Mouse (Mus musculus) C2C12 (cell line): ENCODE data around the gene Blm.

Source experiments
- CEBPB ChIP-seq: IDR thresholded peaks from one replicate; pipeline ENCODE4 v1.6.1; 2011; ENCODE audit warnings: low read depth, mild to moderate bottlenecking, control low read depth, moderate library complexity
- CTCF ChIP-seq: IDR thresholded peaks from one replicate; pipeline ENCODE4 v1.5.1; 2011; ENCODE audit not compliant: control insufficient read depth, insufficient read depth, insufficient read length
- FOSL1 ChIP-seq: IDR thresholded peaks from one replicate; pipeline ENCODE4 v1.8.0; 2011; ENCODE audit warnings: mild to moderate bottlenecking, low read length; ENCODE audit not compliant: poor library complexity, insufficient read depth, severe bottlenecking
- MYOD1 ChIP-seq: IDR thresholded peaks from one replicate; pipeline ENCODE4 v1.6.1; 2011; ENCODE audit warnings: low read depth; ENCODE audit not compliant: control insufficient read depth, insufficient read length
- MYOG ChIP-seq: IDR thresholded peaks from one replicate; pipeline ENCODE4 v1.6.1; 2011; ENCODE audit not compliant: control insufficient read depth, insufficient read length; ENCODE audit errors: extremely low read depth
- USF1 ChIP-seq: IDR thresholded peaks from one replicate; pipeline ENCODE4 v1.6.1; 2011; ENCODE audit warnings: low read depth, mild to moderate bottlenecking, control low read depth, moderate library complexity

- TF ChIP-seq CTCF = no peak
- TF ChIP-seq MYOG = no peak
- no peak for TF ChIP-seq CEBPB
- no peak for TF ChIP-seq MYOD1
- no peak for TF ChIP-seq USF1
- no peak for TF ChIP-seq FOSL1
Observed at GRCm38 (mm10) chr7:80500099-80500498, 34.8 kb downstream of the Blm start.
